12 mouse cellular contexts compared by ENCODE assay signal in genomic region chr13:9578456-9578855, GRCm38 (mm10).
DNase-seq lines count a peak whose midpoint lies in the region; ATAC-seq lines count a peak whose summit lies in the region.
"Had no signal": no experiment of that assay in that cellular context is flagged by ENCODE, and none has a peak within 500 bp of the region (broad histone marks: within the 10 kb centered on the region; RNA-seq: fewer than 3 reads in every experiment).

No protein-coding gene starts in this region.

- peak; percentile 11 for DNase-seq in kidney, adult 9 months
- DNase-seq in adrenal gland, postnatal 25 days: peak; percentile 5
- DNase-seq in heart, postnatal 10 days: peak; percentile 37 to 49
- peak; percentile 63 for DNase-seq in lung, postnatal 10 days
- no peak for DNase-seq in left cerebral cortex, postnatal 36 days (ENCODE audit: low spot score in 2 of 2)
- DNase-seq: cerebellum, adult 11 months had no signal

- 83% methylated on average over 4 of the region's 4 CpGs for WGBS in kidney, embryonic 15.5 days
- 86% methylated on average over 4 of the region's 4 CpGs for WGBS in intestine, embryonic 16.5 days

- no peaks in the 10 kb centered on the region for H3K9me3 ChIP-seq in kidney, embryonic 15.5 days (replicated peaks)
- H3K9me3 ChIP-seq in intestine, embryonic 16.5 days (ENCODE audit: control insufficient read depth, low read length): no peaks in the 10 kb centered on the region
- H3K9me3 ChIP-seq: embryonic facial prominence, embryonic 13.5 days; limb, embryonic 13.5 days; neural tube, embryonic 13.5 days had no signal

- no peak overlapping the region for H3K4me2 ChIP-seq in kidney, embryonic 15.5 days
- no peak overlapping the region for H3K4me2 ChIP-seq in intestine, embryonic 16.5 days (ENCODE audit: low read depth, low read length)
- H3K4me2 ChIP-seq: embryonic facial prominence, embryonic 13.5 days; limb, embryonic 13.5 days; neural tube, embryonic 13.5 days had no signal

- intact Hi-C loops in heart, postnatal 10 days (cut with DNase I): no loop called here
- intact Hi-C loops in left cerebral cortex, postnatal 36 days (cut with DNase I): no loop called here

- H3K27ac ChIP-seq in kidney, embryonic 15.5 days: no peak overlapping the region
- H3K27ac ChIP-seq in intestine, embryonic 16.5 days (ENCODE audit: low read length): no peak overlapping the region
- H3K27ac ChIP-seq: embryonic facial prominence, embryonic 13.5 days; limb, embryonic 13.5 days; neural tube, embryonic 13.5 days had no signal

- ATAC-seq in kidney, embryonic 15.5 days (replicated peaks; ENCODE audit: low FRiP score): no peak
- ATAC-seq in intestine, embryonic 16.5 days: no peak
- ATAC-seq: activated CD4-positive, CD25-positive, alpha-beta regulatory T cell, adult 4 months had no signal

- H3K9ac ChIP-seq in kidney, embryonic 15.5 days: no peak overlapping the region
- H3K9ac ChIP-seq in intestine, embryonic 16.5 days (ENCODE audit: low read depth, low read length): no peak overlapping the region
- H3K9ac ChIP-seq: embryonic facial prominence, embryonic 13.5 days; limb, embryonic 13.5 days; neural tube, embryonic 13.5 days had no signal

- H3K4me1 ChIP-seq in kidney, embryonic 15.5 days: no peaks in the 10 kb centered on the region
- no peaks in the 10 kb centered on the region for H3K4me1 ChIP-seq in intestine, embryonic 16.5 days (ENCODE audit: control insufficient read depth, insufficient read depth, low read length)
- H3K4me1 ChIP-seq: embryonic facial prominence, embryonic 13.5 days; limb, embryonic 13.5 days had no signal

- no peaks in the 10 kb centered on the region for H3K27me3 ChIP-seq in kidney, embryonic 15.5 days
- no peaks in the 10 kb centered on the region for H3K27me3 ChIP-seq in intestine, embryonic 16.5 days (replicated peaks; ENCODE audit: control insufficient read depth, insufficient read depth, low read length)
- H3K27me3 ChIP-seq: embryonic facial prominence, embryonic 13.5 days; limb, embryonic 13.5 days; neural tube, embryonic 13.5 days had no signal

- peaks cover 7% of the 10 kb centered on the region; the same call in 1 of the 2 replicates for H3K36me3 ChIP-seq in kidney, embryonic 15.5 days
- H3K36me3 ChIP-seq in intestine, embryonic 16.5 days (ENCODE audit: control insufficient read depth, insufficient read depth, low read length): no peaks in the 10 kb centered on the region; the same call in 1 of the 2 replicates

- H3K4me3 ChIP-seq in kidney, embryonic 15.5 days (replicated peaks): no peak overlapping the region
- H3K4me3 ChIP-seq in intestine, embryonic 16.5 days (ENCODE audit: low read length): no peak overlapping the region
- H3K4me3 ChIP-seq: embryonic facial prominence, embryonic 13.5 days; limb, embryonic 13.5 days; neural tube, embryonic 13.5 days had no signal

Comparison
In these comparisons a context has a peak if more than half of its experiments do, and no peak if none do; other contexts are left out.
1. DNase-seq: peak in kidney, adult 9 months (single experiment), adrenal gland, postnatal 25 days (single experiment), heart, postnatal 10 days (2 of 2) and lung, postnatal 10 days (single experiment); none in left cerebral cortex, postnatal 36 days (0 of 2).